Mouse (Mus musculus) megakaryocyte, embryonic 14.5 days (primary cell): ENCODE results near the gene Tmem215. TPM values are rescaled to one million over a fixed set of nuclear protein-coding genes. Genes with fewer than 3 reads are reported as not detected.

Experiments used
- H3K27me3 ChIP-seq: replicated peaks from 2 replicates; pipeline ENCODE3; 2012; ENCODE audit warnings: inconsistent platforms
- H3K36me3 ChIP-seq: replicated peaks from 2 replicates; pipeline ENCODE3; 2012; ENCODE audit warnings: low read length, inconsistent platforms, mixed read lengths
- H3K4me1 ChIP-seq: 2 replicates; pipeline ENCODE4 v1.6.1; 2012; ENCODE audit warnings: inconsistent platforms
- H3K4me3 ChIP-seq: replicated peaks from 2 replicates; pipeline ENCODE3; 2012; ENCODE audit warnings: moderate library complexity, mild to moderate bottlenecking, inconsistent platforms
- H3K9me3 ChIP-seq: 2 replicates; pipeline ENCODE4 v1.6.1; 2012; ENCODE audit warnings: inconsistent platforms
- FLI1 ChIP-seq: IDR thresholded peaks from 2 replicates; pipeline ENCODE4 v1.6.1; 2012; ENCODE audit warnings: low read length, inconsistent platforms, mixed read lengths
- GATA1 ChIP-seq: IDR thresholded peaks from 3 replicates; pipeline ENCODE4 v1.6.1; 2012; ENCODE audit warnings: mixed read lengths, low read length, inconsistent platforms, borderline replicate concordance
- polyA plus RNA-seq: library from polyadenylated mRNA; stranded (reverse); fragments of >175 nt; gene quantifications from 2 replicates; pipeline ENCODE4 v1.2.3, GENCODE M21; 2012; ENCODE audit warnings: low replicate concordance; ENCODE audit not compliant: insufficient read depth

The Tmem215 gene
- polyA plus RNA-seq, 1 experiment, result not detected

GRCm38 (mm10) chr4:40496828-40497227 is 24.8 kb downstream of the Tmem215 start:
- Histone ChIP-seq H3K9me3 (peaks cover 4% of the 10 kb centered on the region; the same call in 1 of the 2 replicates), H3K4me1 (no peaks in the 10 kb centered on the region), H3K36me3 (no peaks in the 10 kb centered on the region), H3K27me3 (no peaks in the 10 kb centered on the region), H3K4me3 (no peak overlapping the region)
- no peak for TF ChIP-seq FLI1

- Histone ChIP-seq H3K27me3 (no peaks in the 10 kb centered on the region), H3K9me3 (peaks cover 4% of the 10 kb centered on the region; the same call in 1 of the 2 replicates), H3K4me3 (no peak overlapping the region), H3K4me1 (no peaks in the 10 kb centered on the region), H3K36me3 (no peaks in the 10 kb centered on the region)
- TF ChIP-seq FLI1, result no peak
- TF ChIP-seq GATA1, result no peak
Measured at GRCm38 (mm10) chr4:40499812-40500591, 28.0 kb downstream of the Tmem215 start.

GRCm38 (mm10) chr4:40502459-40502858 is 30.5 kb downstream of the Tmem215 start:
- H3K4me1 ChIP-seq, result no peaks in the 10 kb centered on the region

GRCm38 (mm10) chr4:40509534-40509933 is 37.6 kb downstream of the Tmem215 start:
- Histone ChIP-seq H3K27me3 (no peaks in the 10 kb centered on the region), H3K4me3 (peak overlapping the region; percentile 50), H3K9me3 (no peaks in the 10 kb centered on the region; the same call in 1 of the 2 replicates), H3K4me1 (no peaks in the 10 kb centered on the region), H3K36me3 (no peaks in the 10 kb centered on the region)
- TF ChIP-seq FLI1 (no peak), GATA1 (no peak)

More at GRCm38 (mm10) chr4:40502459-40502858, 30.5 kb downstream of the Tmem215 start:
- no peaks in the 10 kb centered on the region for H3K36me3 ChIP-seq
- TF ChIP-seq GATA1 (no peak), FLI1 (no peak)
- no peaks in the 10 kb centered on the region for H3K27me3 ChIP-seq
- H3K9me3 ChIP-seq, result no peaks in the 10 kb centered on the region; the same call in 1 of the 2 replicates
- H3K4me3 ChIP-seq, result no peak overlapping the region

- Histone ChIP-seq H3K27me3 (no peaks in the 10 kb centered on the region), H3K9me3 (0 out of 2 replicates have a peak, but pooled peaks cover 6% of the 10 kb centered on the region), H3K4me3 (no peak overlapping the region), H3K4me1 (no peaks in the 10 kb centered on the region), H3K36me3 (no peaks in the 10 kb centered on the region)
- no peak for TF ChIP-seq GATA1
- no peak for TF ChIP-seq FLI1
Measured at GRCm38 (mm10) chr4:40513235-40513634, 41.3 kb downstream of the Tmem215 start.

- TF ChIP-seq FLI1, result no peak
- TF ChIP-seq GATA1, result no peak
- Histone ChIP-seq H3K9me3 (peaks cover 30% of the 10 kb centered on the region), H3K4me3 (no peak overlapping the region), H3K4me1 (no peaks in the 10 kb centered on the region), H3K27me3 (no peaks in the 10 kb centered on the region), H3K36me3 (no peaks in the 10 kb centered on the region)
Measured at GRCm38 (mm10) chr4:40518545-40519324, 46.8 kb downstream of the Tmem215 start.

Other genes starting within 250 kb of the Tmem215 start
- 1.7 and 2.8 TPM in 2 replicates for gene Ddx58, start 232.4 kb upstream of the Tmem215 start, polyA plus RNA-seq
- 8.2 and 42.4 TPM in 2 replicates for gene Smim27, start 202.6 kb upstream of the Tmem215 start, polyA plus RNA-seq
- 2.9 and 3.7 TPM in 2 replicates for gene Topors, start 202.3 kb upstream of the Tmem215 start, polyA plus RNA-seq
- 44.4 and 297 TPM in 2 replicates for gene Ndufb6, start 192.8 kb upstream of the Tmem215 start, polyA plus RNA-seq
- 7.4 TPM in 1 of 2 replicates, not detected in the other for gene Aptx, start 231.0 kb downstream of the Tmem215 start, polyA plus RNA-seq
- gene Dnaja1, start 250.0 kb downstream of the Tmem215 start, polyA plus RNA-seq, result 0.81 and 43.5 TPM in 2 replicates